Mouse (Mus musculus) fibroblast of lung, adult 2 months (primary cell): ENCODE results near the gene Ctnna2.

Source experiments
- DNase-seq: peaks from one replicate; pipeline ENCODE4 v3.0.0-alpha.2; 2011; ENCODE audit warnings: low read depth

Gene Ctnna2

DNA sequence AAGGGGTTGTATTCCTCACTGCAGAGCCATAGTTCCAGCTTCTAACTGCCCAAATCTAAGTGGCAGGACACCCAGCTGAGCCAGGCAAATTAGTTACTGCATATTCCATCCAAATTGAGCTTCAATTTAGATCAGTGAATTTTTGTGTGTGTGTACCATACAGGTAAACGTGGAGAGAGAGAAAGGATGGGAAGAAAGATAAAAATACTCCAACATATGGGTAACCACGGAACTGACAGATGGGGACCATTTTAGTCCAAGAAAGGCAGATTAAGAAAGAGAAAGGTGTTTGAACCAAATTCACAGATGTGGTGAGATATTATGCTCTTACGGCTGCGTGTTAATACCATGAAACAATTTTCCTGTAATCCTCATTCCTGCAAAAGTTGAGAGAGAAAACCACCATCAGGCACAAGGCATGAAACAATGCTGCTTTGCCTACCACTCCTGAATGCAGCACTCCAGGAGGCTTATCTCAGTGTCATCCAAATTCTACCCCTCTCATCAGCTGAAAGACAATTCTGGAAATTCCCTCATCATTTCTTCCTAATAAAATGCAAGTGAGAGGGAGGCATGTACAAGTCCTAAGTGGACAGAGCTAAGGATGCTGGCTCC lies 840.1 kb downstream of the Ctnna2 start:
- no peak for DNase-seq

DNA sequence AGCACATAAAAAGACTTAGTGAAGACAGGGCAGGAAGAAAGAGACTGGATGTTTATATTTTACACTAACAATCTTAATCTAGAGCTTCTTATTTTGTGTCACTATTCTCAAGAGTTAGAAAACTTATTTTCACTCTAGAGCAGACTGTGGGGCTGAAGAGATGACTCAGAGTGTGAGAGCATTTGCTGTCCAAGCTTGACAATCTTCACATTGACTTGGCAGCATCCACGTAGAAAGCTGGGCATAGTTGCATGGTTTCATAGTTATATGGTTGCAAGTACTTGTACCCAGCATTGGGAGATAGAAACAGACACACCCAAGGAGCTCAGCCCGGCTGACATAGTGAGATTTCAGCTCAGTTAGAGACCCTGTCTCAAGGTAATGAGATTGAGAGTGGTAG lies 858.6 kb downstream of the Ctnna2 start:
- no peak for DNase-seq

DNA sequence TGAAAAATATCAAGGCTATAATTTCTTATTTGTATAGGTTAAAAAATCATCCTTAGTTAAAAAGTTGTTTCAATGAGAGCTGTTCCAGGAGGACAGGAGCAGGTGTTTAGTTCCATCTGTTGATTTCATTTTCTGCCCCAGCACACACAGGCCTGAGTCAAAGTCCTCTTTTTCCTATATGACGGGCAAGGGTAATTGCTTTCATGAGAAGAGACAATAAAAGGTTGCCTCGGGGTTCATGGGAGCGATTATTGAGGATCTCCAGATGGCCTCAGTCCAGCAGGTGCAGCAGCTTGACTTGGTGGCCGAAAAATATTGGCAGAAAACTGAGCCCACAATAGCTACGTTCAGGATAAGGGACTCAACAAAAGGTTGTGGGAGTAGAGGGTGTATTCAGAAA lies 859.0 kb downstream of the Ctnna2 start:
- DNase-seq: no peak

DNA sequence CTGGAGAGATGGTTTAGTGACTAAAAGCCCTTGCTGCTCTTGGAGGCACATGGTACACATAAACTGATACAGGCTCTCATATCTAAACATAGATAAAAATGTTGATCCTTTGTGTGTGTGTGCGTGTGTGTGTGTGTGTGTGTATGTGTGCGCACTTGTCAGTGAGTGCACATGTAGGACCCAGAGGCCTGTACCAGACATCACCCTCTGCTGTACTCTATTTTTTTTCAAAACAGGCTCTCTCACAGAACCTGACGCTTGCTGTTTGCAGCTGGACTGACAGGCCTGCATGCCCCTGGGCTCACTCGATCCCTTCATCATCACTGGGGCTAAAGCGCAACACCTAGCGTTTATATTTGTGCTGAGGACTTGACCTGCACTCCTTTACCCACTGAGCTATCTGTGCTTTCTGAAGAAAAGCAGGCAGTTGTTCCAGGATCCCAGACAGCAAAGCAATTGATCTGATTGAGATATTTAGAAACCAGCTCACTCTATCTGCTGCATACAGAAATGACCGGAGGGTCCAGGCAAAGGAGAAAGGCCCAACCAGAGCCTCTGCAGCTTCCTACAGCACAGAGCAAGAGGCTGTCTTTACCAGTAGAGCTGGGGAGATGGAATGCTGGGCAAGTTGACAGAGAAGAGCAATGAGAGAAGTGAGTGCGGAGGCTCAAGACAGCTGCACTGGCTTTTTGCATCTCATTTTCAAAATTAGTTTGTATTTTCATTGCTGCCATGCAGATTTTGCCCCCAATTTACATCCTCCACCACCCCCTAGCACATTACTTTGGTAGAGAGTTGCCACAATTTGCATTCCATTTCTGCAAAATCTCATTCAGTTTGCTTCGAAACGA lies 870.2 kb downstream of the Ctnna2 start:
- no peak for DNase-seq

DNA sequence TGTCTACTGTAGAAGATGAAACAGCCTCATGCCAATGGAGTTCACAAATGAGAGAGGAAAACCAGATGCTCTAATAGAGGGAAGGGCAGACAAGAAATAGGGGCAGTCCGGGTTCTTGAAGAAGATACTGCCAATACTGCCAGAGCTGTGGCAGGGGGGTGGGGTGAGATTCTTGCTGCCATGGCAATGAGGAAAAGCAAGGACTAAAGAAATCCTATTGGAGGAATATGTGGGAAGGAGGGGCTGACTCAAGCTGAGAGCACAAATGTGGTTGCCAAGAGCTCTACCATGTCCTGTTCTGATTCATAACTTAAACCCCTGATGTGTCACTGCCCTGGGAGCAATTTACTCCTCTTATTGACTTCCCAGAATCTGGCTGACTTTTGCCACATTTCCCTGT lies 878.5 kb downstream of the Ctnna2 start:
- DNase-seq: peak; percentile 75

DNA sequence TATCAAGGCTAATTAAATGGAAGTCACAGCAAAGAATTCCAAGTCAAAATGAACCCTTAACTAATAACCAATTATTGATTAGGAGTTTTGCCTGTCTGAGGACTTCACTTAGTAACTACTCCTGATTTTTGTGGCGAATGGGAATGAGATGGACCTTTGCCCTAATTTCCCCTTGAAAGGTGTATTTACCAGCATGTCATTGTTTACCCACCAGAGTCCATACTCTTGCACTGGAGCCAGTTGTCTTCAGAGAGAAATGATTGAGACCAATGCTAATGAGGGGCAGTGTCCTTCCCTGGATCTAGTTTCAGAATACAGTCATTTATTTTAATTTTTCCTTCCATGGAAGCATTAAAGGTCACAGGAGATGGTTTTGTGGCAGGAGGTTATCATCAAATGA lies 881.0 kb downstream of the Ctnna2 start:
- no peak for DNase-seq

DNA sequence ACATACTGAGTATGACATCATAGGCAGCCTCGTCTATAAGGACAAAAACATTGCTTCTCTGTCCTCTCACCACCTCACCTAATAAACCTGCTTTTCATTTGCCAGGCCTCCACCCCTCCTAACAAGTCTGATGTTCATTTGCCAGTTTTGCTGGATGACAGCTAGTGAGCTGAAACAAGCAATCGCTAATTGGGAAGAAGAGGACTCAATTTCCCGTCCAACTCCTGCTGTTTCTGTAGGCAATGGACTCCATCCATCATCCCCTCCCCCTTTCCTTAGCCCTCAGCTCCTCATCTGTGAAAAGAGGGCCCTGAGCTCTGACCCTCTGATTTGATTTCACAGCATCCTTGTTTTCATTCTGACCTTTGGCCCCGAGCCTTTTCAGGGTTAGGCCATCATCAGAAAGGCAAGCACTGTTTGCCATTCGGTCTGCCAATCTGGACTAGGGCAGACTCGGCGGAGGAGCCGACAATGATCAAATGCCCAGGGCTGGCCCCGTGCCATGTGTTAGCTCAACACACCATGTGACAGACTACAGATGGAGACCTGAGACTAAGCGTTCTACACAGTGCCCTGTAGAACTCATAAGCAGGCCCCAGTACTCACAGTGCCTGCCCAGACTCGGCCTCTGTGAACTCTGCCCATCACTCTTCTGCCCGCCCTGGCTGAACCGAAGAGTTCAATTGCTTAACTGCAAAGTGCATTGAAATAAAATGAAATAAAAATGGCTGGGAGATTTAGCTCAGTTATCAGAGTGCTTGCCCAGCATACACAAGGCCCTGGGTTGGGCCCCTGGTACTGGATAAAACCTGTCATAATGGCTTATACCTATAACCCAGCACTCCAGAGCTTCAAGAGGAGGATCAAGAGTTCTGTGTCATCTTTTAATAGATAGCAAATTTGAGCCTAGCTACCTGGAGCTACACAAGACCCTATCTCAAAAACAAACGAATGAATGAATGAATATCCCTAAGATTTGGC lies 903.8 kb downstream of the Ctnna2 start:
- no peak for DNase-seq

DNA sequence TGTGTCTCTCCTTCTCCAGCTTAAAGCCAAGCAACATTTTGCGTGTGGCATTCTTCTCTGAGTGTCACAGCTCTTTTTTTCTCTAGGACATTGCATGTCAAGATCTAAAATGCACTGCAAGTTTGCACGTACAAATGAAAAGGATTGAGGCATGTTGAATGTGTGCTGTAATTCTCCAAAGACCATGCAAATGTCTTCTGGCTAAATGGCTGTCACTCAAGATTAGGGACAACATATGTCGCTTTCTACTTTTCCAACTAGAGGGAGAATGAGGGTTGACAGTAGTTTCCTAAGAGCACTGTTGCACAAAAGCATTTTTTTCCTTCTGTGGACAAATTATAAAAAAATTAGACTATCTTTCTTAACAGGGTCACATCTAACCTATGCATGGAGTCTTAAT lies 909.9 kb downstream of the Ctnna2 start:
- no peak for DNase-seq

DNA sequence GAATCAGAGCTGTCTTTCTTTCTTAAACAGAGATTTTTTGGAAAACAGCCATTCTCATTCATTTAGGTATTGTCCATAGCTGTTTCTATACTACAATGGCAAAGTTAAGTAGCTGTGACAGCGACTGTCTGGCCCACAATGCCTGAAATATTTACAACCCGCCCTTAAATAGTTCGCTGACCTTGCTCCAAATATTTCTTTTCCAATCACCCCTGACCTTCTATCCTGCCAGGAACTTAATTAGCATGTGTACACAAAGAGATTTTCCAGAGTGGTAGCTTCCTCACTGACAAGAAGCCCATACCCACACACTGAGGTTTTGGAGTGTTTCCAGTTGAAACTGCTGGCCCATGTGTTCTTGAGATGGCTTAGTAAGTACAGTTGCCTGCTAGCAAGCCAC lies 928.8 kb downstream of the Ctnna2 start:
- no peak for DNase-seq

DNA sequence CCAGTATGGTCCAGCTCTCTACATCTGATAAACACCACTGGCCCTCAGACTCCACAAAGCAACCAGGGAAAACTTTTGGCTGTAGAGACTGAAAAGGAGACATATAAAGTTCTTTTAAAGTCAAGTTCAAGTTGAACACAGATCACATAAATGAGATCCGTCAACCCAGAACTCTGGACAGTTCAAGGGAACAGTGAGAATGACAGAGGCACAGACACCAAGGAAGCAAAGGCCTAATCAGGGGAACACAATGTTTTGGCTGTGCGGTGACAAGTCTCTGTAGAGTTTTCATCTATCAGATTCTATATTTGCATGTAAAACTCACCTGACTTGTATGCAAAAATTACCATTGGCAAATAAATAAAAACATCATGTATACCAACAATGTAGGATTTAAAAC lies 929.3 kb downstream of the Ctnna2 start:
- DNase-seq: no peak

DNA sequence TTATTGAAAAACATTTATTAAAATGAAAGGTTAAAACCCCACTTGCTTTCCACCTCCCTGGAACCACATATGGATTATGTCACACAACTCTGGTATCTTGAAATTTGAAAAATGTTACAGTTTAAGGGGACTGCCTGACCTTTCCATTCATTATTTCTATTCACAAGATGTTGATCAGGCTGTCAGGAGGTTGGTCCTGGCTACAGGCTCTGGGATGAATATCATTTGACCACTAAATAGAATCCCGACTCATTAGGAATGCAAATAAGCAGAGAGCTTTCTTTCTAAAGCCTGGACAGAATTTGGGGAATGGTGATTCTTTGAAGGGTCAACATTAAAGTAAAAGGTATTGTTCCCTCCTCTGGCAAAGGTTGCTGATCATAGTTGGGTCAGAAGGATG lies 931.9 kb downstream of the Ctnna2 start:
- no peak for DNase-seq

DNA sequence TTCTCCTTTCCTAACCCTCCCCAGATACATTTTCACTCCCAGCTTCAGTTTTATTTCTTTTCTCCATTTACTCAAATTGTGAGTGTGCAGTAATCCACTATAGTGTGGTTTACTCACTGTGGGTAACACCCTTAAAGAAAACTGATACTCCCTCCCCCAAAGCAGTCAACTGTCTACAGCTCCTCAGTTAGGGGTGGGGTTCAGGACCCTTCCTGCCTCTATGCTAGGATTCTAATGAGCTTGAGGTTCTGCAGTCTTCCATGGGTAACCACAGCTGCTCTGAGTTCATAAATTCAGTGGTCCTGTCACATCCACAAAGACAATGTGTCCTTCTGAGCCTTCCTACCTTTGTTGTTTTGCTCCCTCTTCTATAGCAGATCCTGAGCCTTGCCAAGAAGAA lies 954.4 kb downstream of the Ctnna2 start:
- DNase-seq: no peak

DNA sequence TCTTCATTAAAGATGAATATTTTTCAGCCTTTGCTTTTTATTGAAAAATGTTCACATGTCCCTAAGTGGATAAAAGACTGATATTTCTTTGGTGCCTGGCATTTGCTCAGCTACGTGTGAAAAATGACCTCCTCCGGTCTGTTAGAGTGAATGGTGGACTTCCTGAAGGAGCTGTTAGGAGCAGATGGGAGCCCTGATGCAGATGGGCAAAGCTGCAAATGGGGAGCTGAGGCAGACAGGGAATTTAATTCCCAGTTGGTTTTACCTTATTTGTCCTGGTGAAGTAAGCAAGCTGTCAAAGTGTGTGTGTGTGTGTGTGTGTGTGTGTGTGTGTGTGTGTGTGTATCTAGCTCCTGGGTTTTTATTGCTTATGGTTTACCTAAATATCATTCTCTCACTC lies 966.3 kb downstream of the Ctnna2 start:
- no peak for DNase-seq

DNA sequence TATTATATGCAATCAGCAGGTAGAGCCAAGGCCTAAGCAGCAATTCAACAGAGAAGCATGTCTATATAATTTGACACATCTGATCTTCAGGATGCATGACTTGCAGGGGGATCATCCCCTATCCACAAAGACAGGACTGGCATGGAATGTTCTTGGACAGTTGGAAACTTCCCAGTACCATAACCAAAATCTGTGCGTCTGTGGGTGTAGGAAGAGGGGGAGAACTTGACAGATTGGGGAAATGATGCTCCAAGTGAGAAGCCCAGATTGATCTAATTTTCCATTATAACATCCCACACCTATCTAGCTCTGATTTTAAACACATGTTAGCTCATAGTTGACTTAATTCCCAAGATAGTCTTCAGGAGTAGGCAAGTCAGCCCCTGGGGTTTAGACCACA lies 968.5 kb downstream of the Ctnna2 start:
- DNase-seq: no peak

DNA sequence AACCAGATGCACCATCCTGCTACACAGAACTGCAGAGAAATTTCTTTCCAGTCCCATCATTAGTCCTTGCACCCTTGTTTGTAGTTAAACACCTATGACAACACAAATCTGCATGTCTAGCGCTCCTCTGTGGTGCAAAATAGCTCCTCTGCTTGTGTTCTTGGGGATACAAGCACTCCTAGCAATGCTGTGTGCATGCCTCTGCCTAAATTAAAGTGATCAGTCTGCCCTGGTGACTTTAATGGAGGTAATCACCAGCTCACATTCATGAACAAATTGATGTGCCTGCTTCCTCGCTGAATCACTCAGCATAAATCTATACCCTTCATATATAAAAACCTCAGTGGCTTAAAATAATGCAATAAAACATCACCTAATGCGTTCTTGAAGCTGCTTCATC lies 987.4 kb downstream of the Ctnna2 start:
- DNase-seq: no peak

DNA sequence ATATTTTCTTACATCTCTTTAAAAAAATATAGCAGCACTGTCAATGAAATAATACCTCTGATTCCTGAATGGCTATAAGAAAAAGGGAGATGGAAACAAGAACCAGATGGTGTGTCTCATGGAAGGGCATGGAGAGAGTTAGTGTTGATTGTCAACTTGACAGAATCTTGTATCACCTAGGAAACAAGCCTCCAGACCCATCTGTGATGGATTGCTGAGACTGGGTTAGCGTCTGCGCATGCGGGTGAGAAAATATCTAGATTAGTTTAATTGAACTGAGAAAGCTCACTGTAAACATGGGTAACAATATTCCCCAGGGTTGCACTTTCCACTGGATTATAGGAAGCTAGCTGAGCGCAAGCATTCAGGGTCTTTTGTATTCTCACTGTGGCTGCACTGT lies 994.7 kb downstream of the Ctnna2 start:
- no peak for DNase-seq

DNA sequence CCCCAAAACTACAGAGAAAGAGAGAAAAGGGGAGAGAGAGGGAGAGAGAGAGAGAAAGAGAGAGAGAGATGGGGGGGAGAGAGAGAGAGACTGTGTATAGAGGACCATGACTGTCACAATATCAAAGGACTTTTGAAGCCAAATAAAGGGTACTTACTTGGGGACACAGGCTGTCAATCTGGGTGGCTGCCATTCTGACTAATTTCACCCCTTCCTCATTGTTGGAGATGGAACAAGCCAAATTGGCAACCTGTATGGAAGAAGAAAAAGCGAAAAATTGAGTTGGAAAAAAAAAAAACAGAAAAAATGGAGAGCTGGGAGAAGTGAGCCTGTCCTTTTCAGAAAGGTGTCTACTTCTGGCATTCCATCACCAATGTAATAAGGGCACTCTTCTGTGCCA lies 997.8 kb downstream of the Ctnna2 start:
- DNase-seq: no peak

DNA sequence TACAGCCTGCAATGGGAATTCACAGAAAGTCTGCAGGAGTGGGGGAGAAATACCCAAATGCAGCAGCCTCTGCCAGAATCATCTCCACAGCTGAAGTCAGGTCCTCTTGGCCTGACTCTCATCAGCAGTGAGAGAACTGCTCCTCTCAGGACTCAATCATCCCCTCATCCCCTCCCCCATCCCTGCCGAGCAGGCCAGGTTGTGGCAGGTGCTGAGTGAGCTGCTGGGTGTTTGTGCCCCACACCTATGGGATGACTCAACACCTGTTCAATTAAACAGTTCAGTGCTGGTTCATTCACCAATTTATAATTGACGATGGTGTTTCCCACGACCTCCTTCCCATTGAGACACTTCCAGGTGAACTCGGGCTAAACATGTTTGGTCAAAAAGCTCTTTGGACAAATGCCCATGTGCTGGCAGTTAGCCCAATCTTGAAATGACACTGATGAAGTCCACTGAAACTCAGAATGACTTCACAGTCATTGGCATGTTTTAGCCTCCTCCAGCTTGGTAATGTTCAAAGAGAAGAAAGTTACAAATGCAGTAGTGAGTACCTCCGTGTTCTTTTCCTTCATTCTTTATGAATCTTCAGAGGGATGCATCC lies 1000.1 kb downstream of the Ctnna2 start:
- DNase-seq: no peak

DNA sequence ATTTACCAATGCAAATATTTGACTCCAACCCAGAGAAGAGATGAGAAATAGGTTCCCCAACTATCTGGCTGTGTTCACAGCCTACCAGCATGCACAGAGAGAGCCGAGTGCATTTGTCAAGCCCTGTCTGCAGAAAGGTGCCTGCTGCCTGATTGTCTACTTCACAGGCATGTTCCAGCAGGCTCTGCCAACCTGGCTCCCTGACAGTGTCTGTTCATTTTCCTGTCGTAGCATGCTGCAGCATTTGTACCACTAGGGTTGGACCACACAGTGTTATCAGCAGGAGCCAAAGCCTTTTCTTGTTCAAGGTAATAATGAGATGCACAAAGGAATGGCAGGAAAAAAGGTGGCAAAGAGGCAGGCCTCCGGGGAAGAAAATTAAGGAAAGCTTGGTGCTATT lies 1001.7 kb downstream of the Ctnna2 start:
- no peak for DNase-seq

DNA sequence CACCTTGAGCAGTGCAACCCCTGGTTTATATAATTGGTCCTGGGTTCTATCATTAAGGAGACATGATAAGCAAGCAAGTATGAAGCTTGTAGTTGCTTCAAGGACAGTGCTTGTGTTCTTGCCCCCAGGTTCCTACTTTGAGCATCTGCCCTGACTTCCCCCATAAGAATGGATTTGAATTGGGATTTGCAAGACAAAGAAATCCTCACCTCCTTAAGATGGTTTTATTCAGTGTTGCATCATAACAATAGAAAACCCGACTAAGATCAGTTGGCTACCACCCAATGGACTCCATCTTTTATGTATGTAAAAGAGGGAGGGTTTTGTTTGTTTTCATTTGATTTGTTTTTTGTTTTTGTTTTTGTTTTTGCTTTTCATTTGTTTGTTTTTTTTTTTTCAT lies 1005.2 kb downstream of the Ctnna2 start:
- DNase-seq: no peak

DNA sequence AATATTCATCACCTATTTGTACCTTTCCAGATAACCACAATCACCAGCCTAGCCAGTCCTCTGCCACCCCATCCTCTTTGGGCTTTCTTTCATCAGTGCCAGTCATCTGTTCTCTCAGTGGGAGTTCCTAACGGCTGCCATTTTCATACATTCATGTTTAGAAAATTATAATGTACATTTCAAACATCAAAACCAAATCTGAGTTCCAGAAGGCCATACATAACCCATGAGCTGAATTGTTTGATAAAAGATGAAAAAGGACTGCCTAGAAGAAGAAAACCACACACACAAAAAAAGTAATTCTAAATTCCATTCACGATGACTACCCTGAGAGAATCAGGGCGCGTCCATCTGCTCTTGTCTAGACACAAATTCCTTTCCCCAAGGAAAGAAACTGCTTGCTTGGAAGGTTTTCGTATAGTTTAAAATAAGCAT lies 1014.5 kb downstream of the Ctnna2 start:
- DNase-seq: no peak

DNA sequence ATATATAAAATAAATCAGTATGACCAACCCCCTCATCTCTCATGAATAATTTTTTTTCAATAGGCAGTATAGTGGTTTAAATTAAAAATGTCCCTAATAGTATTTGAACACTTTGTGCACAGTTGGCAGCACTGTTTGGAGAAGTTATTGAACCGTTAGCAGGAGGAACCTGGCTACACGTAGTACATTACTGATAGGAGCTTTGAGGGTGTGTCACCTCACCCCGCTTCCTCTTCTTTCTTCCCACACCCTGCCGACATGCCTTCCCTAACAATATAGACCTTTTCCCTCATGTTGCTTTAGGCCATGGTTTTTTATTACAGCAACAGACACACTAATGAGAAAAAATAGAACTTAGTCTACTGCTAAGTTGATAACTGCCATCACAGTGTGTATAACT lies 1071.4 kb downstream of the Ctnna2 start:
- DNase-seq: no peak
